9 mouse cellular contexts compared by ENCODE assay signal in genomic region chr2:77457120-77457519, GRCm38 (mm10).
"Had no signal": no experiment of that assay in that cellular context is flagged by ENCODE, and none has a peak within 500 bp of the region (broad histone marks: within the 10 kb centered on the region; RNA-seq: fewer than 3 reads in every experiment).

No protein-coding gene starts in this region.

- H3K4me1 ChIP-seq: limb, embryonic 13.5 days; midbrain, embryonic 12.5 days; neural tube, embryonic 13.5 days had no signal

- H3K36me3 ChIP-seq: limb, embryonic 13.5 days; midbrain, embryonic 12.5 days; neural tube, embryonic 13.5 days had no signal

- DNase-seq: right cerebral cortex, postnatal 25 days; thymus, adult 18-20 months; thymus, postnatal 14 days had no signal

- H3K4me3 ChIP-seq: limb, embryonic 13.5 days; midbrain, embryonic 12.5 days; neural tube, embryonic 13.5 days had no signal

- H3K9me3 ChIP-seq: limb, embryonic 13.5 days; midbrain, embryonic 12.5 days; neural tube, embryonic 13.5 days had no signal

- ATAC-seq: inflammation-experienced regulatory T-cells, adult 6 months; midbrain, embryonic 16.5 days had no signal

- H3K4me2 ChIP-seq: limb, embryonic 13.5 days; midbrain, embryonic 12.5 days; neural tube, embryonic 13.5 days had no signal

- H3K27me3 ChIP-seq: limb, embryonic 13.5 days; midbrain, embryonic 12.5 days; neural tube, embryonic 13.5 days had no signal

- H3K27ac ChIP-seq: limb, embryonic 13.5 days; liver, embryonic 14.5 days; midbrain, embryonic 12.5 days; neural tube, embryonic 13.5 days had no signal

- H3K9ac ChIP-seq: limb, embryonic 13.5 days; liver, embryonic 14.5 days; midbrain, embryonic 12.5 days; neural tube, embryonic 13.5 days had no signal
